Mouse (Mus musculus) heart, embryonic 11.5 days (tissue): ENCODE results near the gene Tcp10c. TPM values are rescaled to one million over a fixed set of nuclear protein-coding genes. Genes with fewer than 3 reads are reported as not detected.
"Not testable (repeated sequence)": the region's sequence is repeated elsewhere in the genome, so short reads cannot be mapped to it uniquely, and the experiment has no call there.

Experiments
- ATAC-seq: fragments of 200-750 bp; cut with Nextera tagmentation; replicated peaks from 2 replicates; pipeline ENCODE4 v1.8.0; 2017; ENCODE audit warnings: moderate library complexity; ENCODE audit not compliant: insufficient number of reproducible peaks, low FRiP score, low TSS enrichment
- H3K27ac ChIP-seq: fragments of 300-500 bp; sonication (generic); 2 replicates; pipeline ENCODE4 v1.5.1; 2014; ENCODE audit warnings: mild to moderate bottlenecking, low read depth, low read length
- H3K27me3 ChIP-seq: fragments of 300-500 bp; sonication (generic); 2 replicates; pipeline ENCODE4 v1.6.1; 2014; ENCODE audit warnings: mild to moderate bottlenecking, low read length, mixed read lengths; ENCODE audit not compliant: control insufficient read depth, insufficient read depth
- H3K36me3 ChIP-seq: fragments of 300-500 bp; sonication (generic); 2 replicates; pipeline ENCODE4 v1.6.1; 2014; ENCODE audit warnings: mild to moderate bottlenecking, low read length, moderate library complexity, mixed read lengths; ENCODE audit not compliant: control insufficient read depth, insufficient read depth
- H3K4me1 ChIP-seq: fragments of 300-500 bp; sonication (generic); 2 replicates; pipeline ENCODE4 v1.6.1; 2014; ENCODE audit warnings: low read length; ENCODE audit not compliant: control insufficient read depth, insufficient read depth
- H3K4me2 ChIP-seq: fragments of 300-500 bp; sonication (generic); 2 replicates; pipeline ENCODE4 v1.6.1; 2014; ENCODE audit warnings: mild to moderate bottlenecking, moderate library complexity
- H3K4me3 ChIP-seq: fragments of 300-500 bp; sonication (generic); 2 replicates; pipeline ENCODE4 v1.5.1; 2014; ENCODE audit warnings: low read depth, low read length
- H3K9ac ChIP-seq: fragments of 300-500 bp; sonication (generic); 2 replicates; pipeline ENCODE4 v1.6.1; 2014; ENCODE audit warnings: mild to moderate bottlenecking, low read depth, low read length, moderate library complexity
- H3K9me3 ChIP-seq: fragments of 300-500 bp; sonication (generic); replicated peaks from 2 replicates; pipeline ENCODE4 v1.6.1; 2016; ENCODE audit warnings: low read length; ENCODE audit not compliant: control insufficient read depth
- WGBS: fragments of 180-500 bp; shearing (Covaris S2); extraction: QIAGEN DNeasy Blood & Tissue Kit; methylation state at CpG from one replicate; pipeline ENCODE4 v1.1.7; 2014; ENCODE audit not compliant: insufficient replicate concordance; 5-methylcytosine and 5-hydroxymethylcytosine counted together
- polyA plus RNA-seq: library from polyadenylated mRNA; unstranded; fragments of >200 nt; fragmentation: Nextera tagmentation; extraction: Ambion mirVana; gene quantifications from 2 replicates; pipeline ENCODE4 v1.2.1, GENCODE M21; 2014

Gene Tcp10c
- polyA plus RNA-seq, 1 experiment from 2014 or later: not detected

- not testable (repeated sequence) for H3K4me2 ChIP-seq, H3K36me3 ChIP-seq, H3K9me3 ChIP-seq, ATAC-seq, H3K27me3 ChIP-seq, H3K27ac ChIP-seq, H3K4me1 ChIP-seq, H3K4me3 ChIP-seq, H3K9ac ChIP-seq
- WGBS: 76% methylated on average over 3 of the region's 3 CpGs
Measured at GRCm38 (mm10) chr17:13406023-13406422, 51.7 kb downstream of the Tcp10c start.

GRCm38 (mm10) chr17:13406701-13407100 lies 52.3 kb downstream of the Tcp10c start:
- ATAC-seq, H3K4me1 ChIP-seq, H3K9me3 ChIP-seq: not testable (repeated sequence)

GRCm38 (mm10) chr17:13407621-13408256 lies 53.4 kb downstream of the Tcp10c start:
- H3K4me1 ChIP-seq, H3K36me3 ChIP-seq, H3K4me2 ChIP-seq, H3K9ac ChIP-seq, H3K9me3 ChIP-seq, H3K27ac ChIP-seq, H3K27me3 ChIP-seq, H3K4me3 ChIP-seq: not testable (repeated sequence)
- 97% methylated on average over 3 of the region's 4 CpGs for WGBS
- ATAC-seq: peak; percentile 44; the same call in 1 of the 2 replicates

More at GRCm38 (mm10) chr17:13406701-13407100, 52.3 kb downstream of the Tcp10c start:
- not testable (repeated sequence) for H3K36me3 ChIP-seq, H3K4me3 ChIP-seq, H3K27me3 ChIP-seq, H3K27ac ChIP-seq, H3K4me2 ChIP-seq, H3K9ac ChIP-seq
- WGBS: 82% methylated on average over 5 of the region's 6 CpGs

DNA sequence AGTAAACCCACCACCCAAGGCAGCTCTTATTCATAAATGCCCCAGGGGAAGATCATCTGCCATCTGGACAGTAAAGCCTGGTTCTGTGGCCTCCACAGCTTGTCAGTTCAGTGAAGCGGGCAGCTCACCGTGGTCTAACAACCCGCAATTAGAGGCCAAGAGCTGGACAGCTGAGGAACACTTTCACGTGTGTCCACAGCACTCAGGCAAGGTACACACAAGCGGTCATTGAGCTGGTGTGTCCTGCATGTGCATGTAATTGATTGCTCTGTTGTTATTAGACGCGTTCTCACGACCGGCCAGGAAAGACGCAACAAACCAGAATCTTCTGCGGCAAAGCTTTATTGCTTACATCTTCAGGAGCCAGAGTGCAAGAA lies 53.9 kb downstream of the Tcp10c start:
- H3K4me3 ChIP-seq, H3K36me3 ChIP-seq, H3K4me1 ChIP-seq, ATAC-seq, H3K4me2 ChIP-seq, H3K27ac ChIP-seq, H3K9ac ChIP-seq, H3K27me3 ChIP-seq, H3K9me3 ChIP-seq: not testable (repeated sequence)
- 94% methylated on average over 9 of the region's 11 CpGs for WGBS

DNA sequence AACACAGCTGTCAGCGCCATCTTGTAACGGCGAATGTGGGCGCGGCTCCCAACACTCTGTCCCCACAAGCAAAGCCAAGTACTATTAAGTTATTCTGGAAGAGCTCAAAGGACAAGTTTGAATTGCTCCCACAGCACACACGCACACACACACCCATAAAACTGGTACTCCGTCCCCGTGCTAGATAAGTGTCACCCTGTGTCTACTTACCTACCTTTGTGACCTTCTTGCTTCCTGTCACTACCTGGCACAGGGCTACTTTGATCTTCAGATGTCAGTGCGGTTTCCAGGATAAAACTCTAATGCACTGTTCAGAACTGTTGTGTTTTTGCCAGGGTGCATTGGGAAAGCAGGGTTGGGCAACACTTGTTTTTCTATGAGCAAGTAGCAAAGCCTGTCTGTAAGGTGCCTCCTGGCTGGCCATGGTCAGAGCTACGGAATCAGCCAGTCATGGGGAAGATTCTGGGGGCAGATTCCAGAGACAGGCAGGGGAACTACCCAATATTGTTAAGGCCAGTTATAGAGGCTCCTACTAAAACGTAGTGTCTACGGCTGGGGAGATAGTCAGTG lies 66.7 kb downstream of the Tcp10c start:
- WGBS: 84% methylated on average over 9 of the region's 12 CpGs
- not testable (repeated sequence) for H3K4me3 ChIP-seq, ATAC-seq, H3K4me1 ChIP-seq, H3K9me3 ChIP-seq, H3K9ac ChIP-seq, H3K27me3 ChIP-seq, H3K4me2 ChIP-seq, H3K27ac ChIP-seq, H3K36me3 ChIP-seq

DNA sequence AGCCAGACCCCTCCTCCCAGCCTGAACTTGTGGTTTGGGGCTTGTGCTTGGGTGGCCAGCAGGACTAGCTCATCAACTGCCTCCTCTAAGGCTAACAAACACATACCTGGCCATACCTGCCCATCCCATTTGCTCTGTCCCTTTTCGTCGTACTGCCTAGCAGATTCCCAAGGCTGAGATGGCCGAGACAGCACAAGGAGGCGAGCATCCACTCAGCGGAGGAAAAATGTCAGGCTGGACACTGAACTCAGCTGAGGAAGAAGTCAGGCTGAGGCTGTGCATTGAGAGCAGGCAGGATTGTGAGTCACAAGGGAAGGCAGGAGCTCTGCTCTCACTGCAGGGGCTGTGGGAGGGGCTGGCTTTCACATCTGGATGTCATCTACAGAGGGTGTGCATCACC lies 68.3 kb downstream of the Tcp10c start:
- H3K27ac ChIP-seq, H3K27me3 ChIP-seq, H3K4me2 ChIP-seq, H3K4me1 ChIP-seq, H3K9ac ChIP-seq, H3K4me3 ChIP-seq, H3K36me3 ChIP-seq, ATAC-seq, H3K9me3 ChIP-seq: not testable (repeated sequence)
- 87% methylated on average over 5 of the region's 5 CpGs for WGBS

GRCm38 (mm10) chr17:13423373-13424024 lies 69.1 kb downstream of the Tcp10c start:
- not testable (repeated sequence) for H3K4me1 ChIP-seq, H3K27ac ChIP-seq, H3K27me3 ChIP-seq, H3K9me3 ChIP-seq, H3K36me3 ChIP-seq, H3K4me3 ChIP-seq, H3K4me2 ChIP-seq, H3K9ac ChIP-seq
- WGBS: 58% methylated on average over 8 of the region's 8 CpGs
- ATAC-seq: peak; percentile 39; the same call in 1 of the 2 replicates

DNA sequence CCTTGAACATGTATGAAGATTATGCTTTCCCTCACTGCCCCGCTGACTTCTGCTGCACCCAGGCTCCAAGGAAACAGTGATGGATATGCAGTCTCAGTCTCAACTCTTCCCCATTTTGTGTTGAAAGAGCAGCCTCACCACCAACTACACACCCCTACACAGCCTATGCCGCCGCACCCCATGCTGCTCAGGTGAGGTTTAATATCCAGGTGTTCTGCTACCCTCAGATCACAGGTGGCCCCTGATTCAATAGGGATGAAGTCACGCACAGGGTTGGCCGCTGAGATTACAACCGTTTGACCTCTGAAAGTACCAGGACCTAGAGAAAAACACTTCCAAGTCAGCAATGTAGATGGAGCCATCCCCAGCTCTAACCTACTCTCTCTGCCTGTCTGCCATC lies 69.9 kb downstream of the Tcp10c start:
- not testable (repeated sequence) for H3K4me1 ChIP-seq, H3K9ac ChIP-seq, H3K27ac ChIP-seq, H3K27me3 ChIP-seq, H3K36me3 ChIP-seq, H3K9me3 ChIP-seq, H3K4me2 ChIP-seq, H3K4me3 ChIP-seq
- WGBS: 82% methylated on average over 6 of the region's 6 CpGs
- ATAC-seq: 0 out of 2 replicates have a peak, but pooled peaks have one; percentile 55

DNA sequence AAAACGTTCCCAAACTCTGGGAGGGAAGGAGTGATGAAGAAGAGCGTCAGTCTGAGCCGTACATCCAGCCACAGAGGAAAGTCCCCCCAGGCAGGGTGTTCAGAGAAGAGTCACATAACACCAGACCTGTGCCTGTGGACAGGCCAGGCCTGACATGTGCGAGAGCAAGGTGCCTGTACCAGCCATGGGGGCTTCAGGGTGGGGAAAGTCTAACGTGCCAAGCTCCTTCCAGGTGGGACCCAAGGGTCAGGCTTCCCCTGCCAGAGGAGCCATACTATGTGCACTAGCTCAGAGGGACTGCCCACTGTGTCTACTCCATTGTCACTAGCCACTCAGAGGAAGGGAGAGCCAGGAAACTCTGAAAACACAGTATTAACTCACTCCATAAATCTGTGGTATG lies 71.3 kb downstream of the Tcp10c start:
- 0 out of 2 replicates have a peak, but pooled peaks have one; percentile 40 for ATAC-seq
- H3K4me2 ChIP-seq, H3K4me1 ChIP-seq, H3K9me3 ChIP-seq, H3K27me3 ChIP-seq, H3K27ac ChIP-seq, H3K4me3 ChIP-seq, H3K9ac ChIP-seq, H3K36me3 ChIP-seq: not testable (repeated sequence)
- 65% methylated on average over 2 of the region's 5 CpGs for WGBS
